ENCODE assay signal across 21 mouse cellular contexts in genomic region chr15:10611040-10611439, GRCm38 (mm10). TPM values are rescaled to one million over a fixed set of nuclear protein-coding genes. Genes with fewer than 3 reads are reported as not detected.
DNase-seq lines count a peak whose midpoint lies in the region; ATAC-seq lines count a peak whose summit lies in the region.
"Had no signal": no experiment of that assay in that cellular context is flagged by ENCODE, and none has a peak within 500 bp of the region (broad histone marks: within the 10 kb centered on the region; RNA-seq: fewer than 3 reads in every experiment).

No protein-coding gene starts in this region.

- H3K4me1 ChIP-seq in hindbrain, embryonic 16.5 days (ENCODE audit: control insufficient read depth, insufficient read depth, low read depth, low read length) = no peaks in the 10 kb centered on the region
- 0 out of 2 replicates have a peak, but pooled peaks cover 2% of the 10 kb centered on the region for H3K4me1 ChIP-seq in hindbrain, embryonic 12.5 days
- no peaks in the 10 kb centered on the region for H3K4me1 ChIP-seq in midbrain, embryonic 14.5 days (ENCODE audit: control insufficient read depth, insufficient read depth, low read length)
- H3K4me1 ChIP-seq in midbrain, embryonic 16.5 days (ENCODE audit: control insufficient read depth, insufficient read depth, low read length) = no peaks in the 10 kb centered on the region
- peaks cover 16% of the 10 kb centered on the region for H3K4me1 ChIP-seq in neural tube, embryonic 13.5 days (replicated peaks)
- H3K4me1 ChIP-seq: hindbrain, embryonic 10.5 days had no signal

- no peak overlapping the region for H3K27ac ChIP-seq in hindbrain, embryonic 16.5 days (ENCODE audit: low read depth, low read length)
- no peak overlapping the region for H3K27ac ChIP-seq in hindbrain, embryonic 12.5 days
- no peak overlapping the region for H3K27ac ChIP-seq in midbrain, embryonic 14.5 days (replicated peaks; ENCODE audit: low read depth, low read length)
- no peak overlapping the region for H3K27ac ChIP-seq in midbrain, embryonic 16.5 days (ENCODE audit: low read length)
- no peak overlapping the region for H3K27ac ChIP-seq in neural tube, embryonic 13.5 days (replicated peaks)
- H3K27ac ChIP-seq: embryonic facial prominence, embryonic 12.5 days; forebrain, embryonic 12.5 days; hindbrain, embryonic 10.5 days had no signal

- no peak overlapping the region for H3K4me3 ChIP-seq in hindbrain, embryonic 16.5 days (ENCODE audit: low read length)
- no peak overlapping the region for H3K4me3 ChIP-seq in hindbrain, embryonic 12.5 days
- H3K4me3 ChIP-seq in midbrain, embryonic 14.5 days (replicated peaks; ENCODE audit: low read depth, low read length) = no peak overlapping the region
- no peak overlapping the region for H3K4me3 ChIP-seq in midbrain, embryonic 16.5 days (ENCODE audit: low read depth, low read length)
- H3K4me3 ChIP-seq in neural tube, embryonic 13.5 days = no peak overlapping the region
- H3K4me3 ChIP-seq: embryonic facial prominence, embryonic 12.5 days; forebrain, embryonic 12.5 days; heart, embryonic 12.5 days; hindbrain, embryonic 10.5 days had no signal

- 0 out of 2 replicates have a peak, but pooled peaks have one; percentile 7 for ATAC-seq in hindbrain, embryonic 16.5 days
- ATAC-seq in hindbrain, embryonic 12.5 days (ENCODE audit: low FRiP score) = no peak
- ATAC-seq in midbrain, embryonic 14.5 days (ENCODE audit: low FRiP score, low TSS enrichment) = no peak
- ATAC-seq in midbrain, embryonic 16.5 days = no peak
- ATAC-seq in neural tube, embryonic 13.5 days (ENCODE audit: low read depth) = 0 out of 2 replicates have a peak, but pooled peaks have one; percentile 40
- ATAC-seq: activated CD4-positive, CD25-positive, alpha-beta regulatory T cell, adult 4 months; forebrain, embryonic 16.5 days; Patski had no signal

- WGBS in hindbrain, embryonic 16.5 days = 50% methylated on average over 9 of the region's 9 CpGs
- WGBS in hindbrain, embryonic 12.5 days = 56% methylated on average over 9 of the region's 9 CpGs
- WGBS in midbrain, embryonic 14.5 days = 34% methylated on average over 9 of the region's 9 CpGs
- WGBS in midbrain, embryonic 16.5 days = 37% methylated on average over 9 of the region's 9 CpGs
- 23% methylated on average over 9 of the region's 9 CpGs for WGBS in neural tube, embryonic 13.5 days

- no peak overlapping the region for H3K9ac ChIP-seq in hindbrain, embryonic 16.5 days (ENCODE audit: low read depth, low read length)
- H3K9ac ChIP-seq in hindbrain, embryonic 12.5 days = no peak overlapping the region
- no peak overlapping the region for H3K9ac ChIP-seq in midbrain, embryonic 14.5 days (replicated peaks; ENCODE audit: low read length)
- no peak overlapping the region for H3K9ac ChIP-seq in midbrain, embryonic 16.5 days (ENCODE audit: low read depth, low read length)
- no peak overlapping the region for H3K9ac ChIP-seq in neural tube, embryonic 13.5 days
- H3K9ac ChIP-seq: embryonic facial prominence, embryonic 12.5 days; forebrain, embryonic 12.5 days; heart, embryonic 12.5 days had no signal

- H3K36me3 ChIP-seq in hindbrain, embryonic 16.5 days (ENCODE audit: control insufficient read depth, insufficient read depth, low read length) = no peaks in the 10 kb centered on the region
- peaks cover 10% of the 10 kb centered on the region for H3K36me3 ChIP-seq in hindbrain, embryonic 12.5 days
- H3K36me3 ChIP-seq in midbrain, embryonic 14.5 days (ENCODE audit: control insufficient read depth, insufficient read depth, low read length) = no peaks in the 10 kb centered on the region
- H3K36me3 ChIP-seq in midbrain, embryonic 16.5 days (ENCODE audit: control insufficient read depth, insufficient read depth, low read length) = no peaks in the 10 kb centered on the region; the same call in 1 of the 2 replicates
- H3K36me3 ChIP-seq in neural tube, embryonic 13.5 days = peaks cover 10% of the 10 kb centered on the region

- H3K9me3 ChIP-seq in hindbrain, embryonic 16.5 days (ENCODE audit: control insufficient read depth, low read length) = no peaks in the 10 kb centered on the region
- H3K9me3 ChIP-seq in hindbrain, embryonic 12.5 days (replicated peaks) = no peaks in the 10 kb centered on the region
- H3K9me3 ChIP-seq in midbrain, embryonic 14.5 days (ENCODE audit: control insufficient read depth, low read length) = no peaks in the 10 kb centered on the region
- H3K9me3 ChIP-seq in midbrain, embryonic 16.5 days (replicated peaks; ENCODE audit: control insufficient read depth, low read length, poor library complexity, severe bottlenecking) = no peaks in the 10 kb centered on the region
- no peaks in the 10 kb centered on the region for H3K9me3 ChIP-seq in neural tube, embryonic 13.5 days
- H3K9me3 ChIP-seq: embryonic facial prominence, embryonic 12.5 days; forebrain, embryonic 12.5 days; heart, embryonic 12.5 days; hindbrain, embryonic 10.5 days had no signal

- no peaks in the 10 kb centered on the region for H3K27me3 ChIP-seq in hindbrain, embryonic 16.5 days (replicated peaks; ENCODE audit: control insufficient read depth, insufficient read depth, low read length)
- H3K27me3 ChIP-seq in hindbrain, embryonic 12.5 days = no peaks in the 10 kb centered on the region
- no peaks in the 10 kb centered on the region for H3K27me3 ChIP-seq in midbrain, embryonic 14.5 days (ENCODE audit: control insufficient read depth, insufficient read depth, low read length)
- H3K27me3 ChIP-seq in midbrain, embryonic 16.5 days (ENCODE audit: control insufficient read depth, insufficient read depth, low read depth, low read length) = no peaks in the 10 kb centered on the region
- no peaks in the 10 kb centered on the region for H3K27me3 ChIP-seq in neural tube, embryonic 13.5 days
- H3K27me3 ChIP-seq: CH12.LX; embryonic facial prominence, embryonic 12.5 days; forebrain, embryonic 12.5 days; heart, embryonic 12.5 days; Patski had no signal

- DNase-seq in midbrain, embryonic 14.5 days = peak; percentile 10
- DNase-seq in fat pad, adult 2 months (ENCODE audit: extremely low read depth, low read depth, low spot score) = peak; percentile 61
- no peak for DNase-seq in urinary bladder, adult 18-20 months (ENCODE audit: low spot score in 2 of 2)
- DNase-seq: adrenal gland, postnatal 14 days; cerebellum, adult 2 months; cerebellum, postnatal 10 days; embryo, embryonic 11 days; gastrocnemius, postnatal 14 days had no signal

- H3K4me2 ChIP-seq in hindbrain, embryonic 16.5 days (ENCODE audit: low read length) = no peak overlapping the region
- H3K4me2 ChIP-seq in hindbrain, embryonic 12.5 days (replicated peaks) = no peak overlapping the region
- H3K4me2 ChIP-seq in midbrain, embryonic 14.5 days (ENCODE audit: low read length) = no peak overlapping the region
- no peak overlapping the region for H3K4me2 ChIP-seq in midbrain, embryonic 16.5 days (ENCODE audit: low read length)
- H3K4me2 ChIP-seq in neural tube, embryonic 13.5 days = no peak overlapping the region
- H3K4me2 ChIP-seq: embryonic facial prominence, embryonic 12.5 days; forebrain, embryonic 12.5 days; heart, embryonic 12.5 days had no signal

RNA-seq across cellular contexts. Expression of gene Ttc23l, which starts 52.6 kb away (rescaled TPM):
- polyA plus RNA-seq in hindbrain, embryonic 16.5 days (2015; fragmentation: Nextera tagmentation; extraction: Ambion mirVana) = not detected in 2 replicates
- not detected in 2 replicates for polyA plus RNA-seq in hindbrain, embryonic 12.5 days (2016; fragmentation: Nextera tagmentation; extraction: Ambion mirVana)
- 0.11 TPM in 1 of 2 replicates, not detected in the other for polyA plus RNA-seq in midbrain, embryonic 14.5 days (2014; fragmentation: Nextera tagmentation; extraction: Ambion mirVana)
- 0.10 TPM in 1 of 2 replicates, not detected in the other for polyA plus RNA-seq in midbrain, embryonic 16.5 days (2015; fragmentation: Nextera tagmentation; extraction: Ambion mirVana)
- polyA plus RNA-seq in neural tube, embryonic 13.5 days (2015; fragmentation: Nextera tagmentation; extraction: Ambion mirVana) = not detected in 2 replicates
- polyA plus RNA-seq: activated CD4-positive, CD25-positive, alpha-beta regulatory T cell, adult 4 months; cerebellum, adult 2 months; embryonic facial prominence, embryonic 12.5 days; forebrain, embryonic 12.5 days; forebrain, embryonic 16.5 days; heart, embryonic 12.5 days; heart, embryonic 16.5 days; hindbrain, embryonic 10.5 days; Patski had no signal

Comparison
In these comparisons a context has a peak if more than half of its experiments do, and no peak if none do; other contexts are left out.
1. ATAC-seq: peak in hindbrain, embryonic 16.5 days (single experiment) and neural tube, embryonic 13.5 days (single experiment); none in hindbrain, embryonic 12.5 days (single experiment), midbrain, embryonic 14.5 days (single experiment) and midbrain, embryonic 16.5 days (single experiment).
2. DNase-seq: peak in midbrain, embryonic 14.5 days (single experiment) and fat pad, adult 2 months (single experiment); none in urinary bladder, adult 18-20 months (0 of 2).